Mouse (Mus musculus) central nervous system, embryonic 11.5 days (tissue): ENCODE data around the gene Osbpl5. TPM values are rescaled to one million over a fixed set of nuclear protein-coding genes. Genes with fewer than 3 reads are reported as not detected.

Source experiments
- polyA plus RNA-seq: library from polyadenylated mRNA; depleted of rRNA; stranded (reverse); fragments of >200 nt; gene quantifications from 2 replicates; pipeline ENCODE4 v1.2.3, GENCODE M21; 2012; rRNA removed

Osbpl5 gene
- 14.6 and 27.2 TPM in 2 replicates for polyA plus RNA-seq

GRCm38 (mm10) chr7:143756125-143757026, at the start of gene Osbpl5:
Gene Osbpl5 (minus strand): TSS chr7:143756985.

GRCm38 (mm10) chr7:143783996-143784829, 27.4 kb upstream of the Osbpl5 start, which contains the start of gene Mrgpre:
Gene Mrgpre (minus strand): TSS chr7:143784500.

GRCm38 (mm10) chr7:143766893-143767292, 10.1 kb upstream of the Osbpl5 start, which contains the start of gene Mrgprg:
Gene Mrgprg (minus strand): TSS chr7:143766993.

GRCm38 (mm10) chr7:143685359-143686067, 71.3 kb downstream of the Osbpl5 start, which contains the start of gene Tnfrsf23:
Gene Tnfrsf23 (minus strand): TSS chr7:143685872.

GRCm38 (mm10) chr7:143649034-143649768, 107.6 kb downstream of the Osbpl5 start, which contains the start of gene Tnfrsf22:
Gene Tnfrsf22 (minus strand): TSS chr7:143649661.

Other genes starting within 250 kb of the Osbpl5 start
- gene Nap1l4, start 207.9 kb downstream of the Osbpl5 start, polyA plus RNA-seq = 299 and 377 TPM in 2 replicates
- 52.8 and 75.2 TPM in 2 replicates for gene Cars, start 156.9 kb downstream of the Osbpl5 start, polyA plus RNA-seq
- 0.25 and 0.45 TPM in 2 replicates for gene Tnfrsf26, start 128.3 kb downstream of the Osbpl5 start, polyA plus RNA-seq
- gene Tnfrsf22, start 107.3 kb downstream of the Osbpl5 start, polyA plus RNA-seq = 6.9 and 13.3 TPM in 2 replicates
- 0.31 and 0.61 TPM in 2 replicates for gene Tnfrsf23, start 71.1 kb downstream of the Osbpl5 start, polyA plus RNA-seq
- gene Mrgprg, start 10.0 kb upstream of the Osbpl5 start, polyA plus RNA-seq = not detected in 2 replicates
- 2.2 and 2.8 TPM in 2 replicates for gene Mrgpre, start 27.5 kb upstream of the Osbpl5 start, polyA plus RNA-seq
- 13.7 and 14.9 TPM in 2 replicates for gene Nadsyn1, start 65.9 kb upstream of the Osbpl5 start, polyA plus RNA-seq
- gene Dhcr7, start 66.2 kb upstream of the Osbpl5 start, polyA plus RNA-seq = 65.9 and 83.1 TPM in 2 replicates
- gene Gm498, start 109.9 kb upstream of the Osbpl5 start, polyA plus RNA-seq = not detected in 2 replicates
- 4.9 and 5.7 TPM in 2 replicates for gene Shank2, start 244.9 kb upstream of the Osbpl5 start, polyA plus RNA-seq